In genomic region chr13:53688489-53688888, GRCm38 (mm10) we compare ENCODE assay signal across 8 mouse cellular contexts.
A peak's percentile ranks its signal among the peaks of the same experiment; 100 is the strongest.
DNase-seq lines count a peak whose midpoint lies in the region; ATAC-seq lines count a peak whose summit lies in the region.

No protein-coding gene starts in this region.

- ATAC-seq in megakaryocyte-erythroid progenitor cell, adult 5-6 weeks (replicated peaks; ENCODE audit: low FRiP score, low TSS enrichment, poor library complexity, severe bottlenecking), result peak; percentile 71; the same call in 1 of the 2 replicates

- DNase-seq in adrenal gland, adult (ENCODE audit: inconsistent age in 2 of 2, low spot score in 1 of 2), result peak; percentile 70 to 92
- peak; percentile 88 to 91 for DNase-seq in cerebellum, postnatal 14 days
- peak; percentile 81 to 86 for DNase-seq in frontal cortex, postnatal 25 days (ENCODE audit: low spot score in 2 of 2)
- DNase-seq in induced T-regulatory cell, adult 2 months (ENCODE audit: low read depth), result peak; percentile 1
- peak; percentile 18 to 84 for DNase-seq in left cerebral cortex, adult 8-10 months (ENCODE audit: low spot score in 2 of 2)
- DNase-seq in right cerebral cortex, postnatal 4 days, result peak; percentile 95
- DNase-seq in spleen, postnatal 14 days (ENCODE audit: low spot score in 2 of 2), result no peak

Comparison
In these comparisons a context has a peak if more than half of its experiments do, and no peak if none do; other contexts are left out.
1. DNase-seq: peak in adrenal gland, adult (2 of 2), cerebellum, postnatal 14 days (2 of 2), frontal cortex, postnatal 25 days (2 of 2), induced T-regulatory cell, adult 2 months (single experiment), left cerebral cortex, adult 8-10 months (2 of 2) and right cerebral cortex, postnatal 4 days (single experiment); none in spleen, postnatal 14 days (0 of 2).